10 mouse cellular contexts compared by ENCODE assay signal in genomic region chr11:84826185-84826584, GRCm38 (mm10). TPM values are rescaled to one million over a fixed set of nuclear protein-coding genes. Genes with fewer than 3 reads are reported as not detected.
DNase-seq lines count a peak whose midpoint lies in the region; ATAC-seq and TF ChIP-seq lines count a peak whose summit lies in the region.
"Had no signal": no experiment of that assay in that cellular context is flagged by ENCODE, and none has a peak within 500 bp of the region (broad histone marks: within the 10 kb centered on the region; RNA-seq: fewer than 3 reads in every experiment).

No protein-coding gene starts in this region.

- ATAC-seq in kidney, embryonic 14.5 days (ENCODE audit: low FRiP score, low TSS enrichment): no peak
- no peak for ATAC-seq in heart, embryonic 12.5 days (ENCODE audit: insufficient number of reproducible peaks, low FRiP score)
- ATAC-seq in monocyte, adult 5-6 weeks (replicated peaks; ENCODE audit: insufficient number of reproducible peaks, low FRiP score, low TSS enrichment, poor library complexity, severe bottlenecking): no peak
- ATAC-seq in neural tube, embryonic 15.5 days (ENCODE audit: low FRiP score): no peak

- no peak overlapping the region for H3K4me3 ChIP-seq in kidney, embryonic 14.5 days (ENCODE audit: low read length)
- peak overlapping the region; percentile 23 for H3K4me3 ChIP-seq in heart, embryonic 12.5 days
- H3K4me3 ChIP-seq in myocyte: no peak overlapping the region
- H3K4me3 ChIP-seq in neural tube, embryonic 15.5 days (replicated peaks): no peak overlapping the region
- H3K4me3 ChIP-seq: limb, embryonic 12.5 days had no signal

- no peaks in the 10 kb centered on the region for H3K27me3 ChIP-seq in kidney, embryonic 14.5 days (ENCODE audit: control insufficient read depth, insufficient read depth, low read length)
- peaks cover 12% of the 10 kb centered on the region for H3K27me3 ChIP-seq in heart, embryonic 12.5 days (replicated peaks)
- H3K27me3 ChIP-seq in myocyte (ENCODE audit: control insufficient read depth, insufficient read depth, insufficient read length): no peaks in the 10 kb centered on the region
- no peaks in the 10 kb centered on the region for H3K27me3 ChIP-seq in neural tube, embryonic 15.5 days (replicated peaks)
- H3K27me3 ChIP-seq: CH12.LX; limb, embryonic 12.5 days had no signal

- 0 out of 2 replicates have a peak, but pooled peaks cover 5% of the 10 kb centered on the region for H3K4me1 ChIP-seq in kidney, embryonic 14.5 days (ENCODE audit: control insufficient read depth, insufficient read depth, low read length)
- H3K4me1 ChIP-seq in heart, embryonic 12.5 days (replicated peaks): peaks cover 58% of the 10 kb centered on the region
- peaks cover 23% of the 10 kb centered on the region for H3K4me1 ChIP-seq in neural tube, embryonic 15.5 days

- H3K9me3 ChIP-seq in kidney, embryonic 14.5 days (ENCODE audit: control insufficient read depth, low read length): no peaks in the 10 kb centered on the region
- H3K9me3 ChIP-seq in heart, embryonic 12.5 days (replicated peaks): no peaks in the 10 kb centered on the region
- H3K9me3 ChIP-seq in neural tube, embryonic 15.5 days (replicated peaks): no peaks in the 10 kb centered on the region
- H3K9me3 ChIP-seq: limb, embryonic 12.5 days had no signal

- 54% methylated on average over 3 of the region's 3 CpGs for WGBS in kidney, embryonic 14.5 days
- 17% methylated on average over 3 of the region's 3 CpGs for WGBS in heart, embryonic 12.5 days
- 50% methylated on average over 3 of the region's 3 CpGs for WGBS in neural tube, embryonic 15.5 days

- H3K79me2 ChIP-seq in myocyte (ENCODE audit: control insufficient read depth, insufficient read depth): no peaks in the 10 kb centered on the region

- no peak overlapping the region for H3K27ac ChIP-seq in kidney, embryonic 14.5 days (ENCODE audit: low read depth, low read length)
- peak overlapping the region; percentile 71 for H3K27ac ChIP-seq in heart, embryonic 12.5 days (ENCODE audit: poor library complexity, severe bottlenecking)
- no peak overlapping the region for H3K27ac ChIP-seq in neural tube, embryonic 15.5 days (replicated peaks)
- H3K27ac ChIP-seq: limb, embryonic 12.5 days had no signal

- DNase-seq in kidney, adult 18-20 months: peak; percentile 76
- DNase-seq in cerebellum, adult 11-12 months: peak; percentile 84
- peak; percentile 48 to 66 for DNase-seq in layer of hippocampus, postnatal 10 days (ENCODE audit: low spot score in 2 of 2)

- H3K9ac ChIP-seq in kidney, embryonic 14.5 days (ENCODE audit: low read depth, low read length): no peak overlapping the region
- peak overlapping the region; percentile 24; the same call in 1 of the 2 replicates for H3K9ac ChIP-seq in heart, embryonic 12.5 days
- H3K9ac ChIP-seq in neural tube, embryonic 15.5 days (replicated peaks): no peak overlapping the region
- H3K9ac ChIP-seq: limb, embryonic 12.5 days had no signal

- H3ac ChIP-seq in myocyte (ENCODE audit: control insufficient read depth, insufficient read length): no peak overlapping the region

- no peak for TF ChIP-seq POLR2A in myocyte (IDR thresholded peaks at IDR 0.05; ENCODE audit: insufficient read length, low read depth)

- 0 out of 2 replicates have a peak, but pooled peaks cover 4% of the 10 kb centered on the region for H3K36me3 ChIP-seq in kidney, embryonic 14.5 days (ENCODE audit: control insufficient read depth, insufficient read depth, low read length)
- H3K36me3 ChIP-seq in heart, embryonic 12.5 days: peaks cover 25% of the 10 kb centered on the region
- no peaks in the 10 kb centered on the region for H3K36me3 ChIP-seq in myocyte (ENCODE audit: control insufficient read depth, insufficient read depth)
- no peaks in the 10 kb centered on the region for H3K36me3 ChIP-seq in neural tube, embryonic 15.5 days

- no peak overlapping the region for H3K4me2 ChIP-seq in kidney, embryonic 14.5 days (replicated peaks; ENCODE audit: low read depth, low read length)
- H3K4me2 ChIP-seq in heart, embryonic 12.5 days: peak overlapping the region; percentile 49
- H3K4me2 ChIP-seq in myocyte (ENCODE audit: low read depth): peak overlapping the region; percentile 18
- H3K4me2 ChIP-seq in neural tube, embryonic 15.5 days: no peak overlapping the region
- H3K4me2 ChIP-seq: limb, embryonic 12.5 days had no signal

TF ChIP-seq in myocyte, 11 proteins besides CTCF, POLR2A, EP300 and RAD21:
- TF ChIP-seq MYOD1 (IDR thresholded peaks at IDR 0.05; ENCODE audit: control insufficient read depth in 1 of 3, insufficient read length in 2 of 3, low read depth in 2 of 3) (no peak), TCF3 (IDR thresholded peaks at IDR 0.05; ENCODE audit: insufficient read length, low read depth) (no peak), MAX (IDR thresholded peaks at IDR 0.05; ENCODE audit: low read depth) (no peak), TCF12 (IDR thresholded peaks at IDR 0.05; ENCODE audit: insufficient read depth, poor library complexity, severe bottlenecking) (no peak), CEBPB (IDR thresholded peaks at IDR 0.05; ENCODE audit: insufficient read depth, poor library complexity, severe bottlenecking) (no peak), POLR2AphosphoS2 (IDR thresholded peaks at IDR 0.05; ENCODE audit: insufficient read length, low read depth) (no peak), MYOG (IDR thresholded peaks at IDR 0.05; ENCODE audit: control insufficient read depth in 1 of 3, insufficient read depth in 1 of 3, insufficient read length in 2 of 3, low read depth in 2 of 3) (no peak), REST (IDR thresholded peaks at IDR 0.05; ENCODE audit: insufficient read depth, insufficient read length) (no peak), USF1 (IDR thresholded peaks at IDR 0.05; ENCODE audit: low read depth) (no peak), SRF (IDR thresholded peaks at IDR 0.05; ENCODE audit: control insufficient read depth, insufficient read length, low read depth) (no peak), E2F4 (IDR thresholded peaks at IDR 0.05; ENCODE audit: insufficient read depth) (no peak)
TF ChIP-seq in myocyte: peak in this region for 0.

RNA-seq across cellular contexts. Expression of gene Dhrs11, which starts 2.6 kb away (rescaled TPM):
- polyA plus RNA-seq in kidney, embryonic 14.5 days (2014; fragmentation: Nextera tagmentation; extraction: Ambion mirVana): 8.3 and 10.4 TPM in 2 replicates
- polyA plus RNA-seq in heart, embryonic 12.5 days (2016; fragmentation: Nextera tagmentation; extraction: Ambion mirVana): 25.2 and 26.8 TPM in 2 replicates
- 1 to 10 TPM; 4.9 to 6.6 TPM for total RNA-seq in layer of hippocampus, postnatal 10 days (2021)
- 13.8 TPM for polyA plus RNA-seq in myocyte (2012; fragmentation: generic; extraction: Trizol)
- 10.3 to 11.0 TPM (median 10.3 TPM) in 3 replicates for total RNA-seq in monocyte, adult 5-6 weeks (2017)
- 11.8 and 16.2 TPM in 2 replicates for polyA plus RNA-seq in neural tube, embryonic 15.5 days (2015; fragmentation: Nextera tagmentation; extraction: Ambion mirVana)

RNA-seq across cellular contexts. Expression of gene Mrm1, which starts 6.9 kb away (rescaled TPM):
- 8.4 and 12.6 TPM in 2 replicates for polyA plus RNA-seq in kidney, embryonic 14.5 days (2014; fragmentation: Nextera tagmentation; extraction: Ambion mirVana)
- 12.9 and 17.3 TPM in 2 replicates for polyA plus RNA-seq in heart, embryonic 12.5 days (2016; fragmentation: Nextera tagmentation; extraction: Ambion mirVana)
- 10 to 100 TPM; 14.3 to 19.4 TPM for total RNA-seq in layer of hippocampus, postnatal 10 days (2021)
- 11.4 TPM for polyA plus RNA-seq in myocyte (2012; fragmentation: generic; extraction: Trizol)
- 5.7 to 8.8 TPM (median 6.3 TPM) in 3 replicates for total RNA-seq in monocyte, adult 5-6 weeks (2017)
- 19.2 and 19.6 TPM in 2 replicates for polyA plus RNA-seq in neural tube, embryonic 15.5 days (2015; fragmentation: Nextera tagmentation; extraction: Ambion mirVana)

RNA-seq across cellular contexts. Expression of gene Ggnbp2, which starts 44.4 kb away (rescaled TPM):
- polyA plus RNA-seq in kidney, embryonic 14.5 days (2014; fragmentation: Nextera tagmentation; extraction: Ambion mirVana): 68.7 and 74.7 TPM in 2 replicates
- polyA plus RNA-seq in heart, embryonic 12.5 days (2016; fragmentation: Nextera tagmentation; extraction: Ambion mirVana): 55.5 and 57.4 TPM in 2 replicates
- 10 to 100 TPM; 89.3 to 92.2 TPM for total RNA-seq in layer of hippocampus, postnatal 10 days (2021)
- 24.8 TPM for polyA plus RNA-seq in myocyte (2012; fragmentation: generic; extraction: Trizol)
- total RNA-seq in monocyte, adult 5-6 weeks (2017): 317 to 399 TPM (median 347 TPM) in 3 replicates
- polyA plus RNA-seq in neural tube, embryonic 15.5 days (2015; fragmentation: Nextera tagmentation; extraction: Ambion mirVana): 76.2 and 81.4 TPM in 2 replicates

RNA-seq across cellular contexts. Expression of gene Myo19, which starts 53.8 kb away (rescaled TPM):
- 9.2 and 15.0 TPM in 2 replicates for polyA plus RNA-seq in kidney, embryonic 14.5 days (2014; fragmentation: Nextera tagmentation; extraction: Ambion mirVana)
- polyA plus RNA-seq in heart, embryonic 12.5 days (2016; fragmentation: Nextera tagmentation; extraction: Ambion mirVana): 7.9 and 8.3 TPM in 2 replicates
- total RNA-seq in layer of hippocampus, postnatal 10 days (2021): 10 to 100 TPM; 12.0 to 14.0 TPM
- polyA plus RNA-seq in myocyte (2012; fragmentation: generic; extraction: Trizol): 4.8 TPM
- 0.75 to 4.2 TPM (median 1.2 TPM) in 3 replicates for total RNA-seq in monocyte, adult 5-6 weeks (2017)
- polyA plus RNA-seq in neural tube, embryonic 15.5 days (2015; fragmentation: Nextera tagmentation; extraction: Ambion mirVana): 4.7 and 7.2 TPM in 2 replicates

RNA-seq across cellular contexts. Expression of gene Pigw, which starts 53.9 kb away (rescaled TPM):
- polyA plus RNA-seq in kidney, embryonic 14.5 days (2014; fragmentation: Nextera tagmentation; extraction: Ambion mirVana): 4.0 and 4.8 TPM in 2 replicates
- 2.9 and 3.4 TPM in 2 replicates for polyA plus RNA-seq in heart, embryonic 12.5 days (2016; fragmentation: Nextera tagmentation; extraction: Ambion mirVana)
- total RNA-seq in layer of hippocampus, postnatal 10 days (2021): 1 to 10 TPM; 8.8 to 9.4 TPM
- polyA plus RNA-seq in myocyte (2012; fragmentation: generic; extraction: Trizol): 4.5 TPM
- total RNA-seq in monocyte, adult 5-6 weeks (2017): 3.2 to 5.0 TPM (median 4.7 TPM) in 3 replicates
- 2.7 and 2.9 TPM in 2 replicates for polyA plus RNA-seq in neural tube, embryonic 15.5 days (2015; fragmentation: Nextera tagmentation; extraction: Ambion mirVana)

Comparison
In these comparisons a context has a peak if more than half of its experiments do, and no peak if none do; other contexts are left out.
1. H3K4me2 ChIP-seq: peak in heart, embryonic 12.5 days (single experiment) and myocyte (single experiment); none in kidney, embryonic 14.5 days (single experiment) and neural tube, embryonic 15.5 days (single experiment).
2. Peak in every context shown above with its lines, with median percentiles within 50 percentile points of each other: DNase-seq.